Mouse (Mus musculus): ENCODE results near the gene Ltb4r1.

GRCm38 (mm10) chr14:55793946-55794345, 28.2 kb downstream of the Ltb4r1 start:
- TF ChIP-seq CTCF (conservative IDR thresholded peaks at IDR 0.05 in 1 of 2, IDR thresholded peaks at IDR 0.05 in 1 of 2; ENCODE audit: low read depth in 2 of 2, low read length in 2 of 2) (no peak), SIN3A (IDR thresholded peaks at IDR 0.05; ENCODE audit: low read length) (no peak), ELF1 (IDR thresholded peaks at IDR 0.05; ENCODE audit: low read depth, low read length) (no peak), USF2 (conservative IDR thresholded peaks at IDR 0.05; ENCODE audit: low read depth, low read length) (no peak), RAD21 (IDR thresholded peaks at IDR 0.05; ENCODE audit: low read depth, low read length) (no peak), POLR2A (IDR thresholded peaks at IDR 0.05; ENCODE audit: low read depth, low read length) (no peak), ZKSCAN1 (IDR thresholded peaks at IDR 0.05; ENCODE audit: borderline replicate concordance, low read depth, low read length) (no peak), BHLHE40 (IDR thresholded peaks at IDR 0.05; ENCODE audit: low read depth, low read length) (no peak), MXI1 (IDR thresholded peaks at IDR 0.05; ENCODE audit: low read depth, low read length) (no peak), EP300 (IDR thresholded peaks at IDR 0.05; ENCODE audit: low read length) (no peak), MAFK (IDR thresholded peaks at IDR 0.05; ENCODE audit: insufficient replicate concordance, low read length) (no peak), MAX (IDR thresholded peaks at IDR 0.05; ENCODE audit: low read length) (no peak), MEF2A (IDR thresholded peaks at IDR 0.05; ENCODE audit: borderline replicate concordance, low read depth, low read length) (no peak), NELFE (IDR thresholded peaks at IDR 0.05; ENCODE audit: low read depth, low read length) (no peak)

Data from CH12.LX (cell line).